Mouse (Mus musculus): ENCODE measurements around the gene Ccdc28b.

Ccdc28b gene

GRCm38 (mm10) chr4:129588865-129589264 is 34.9 kb downstream of the Ccdc28b start:
- in situ Hi-C loops (cut with MboI; ENCODE audit: unreplicated experiment in 2 of 2), result no loop called here

GRCm38 (mm10) chr4:129586943-129587342 is 36.8 kb downstream of the Ccdc28b start:
- in situ Hi-C loops (cut with MboI; ENCODE audit: unreplicated experiment in 2 of 2), result no loop called here

GRCm38 (mm10) chr4:129585773-129586172 is 38.0 kb downstream of the Ccdc28b start:
- in situ Hi-C loops (cut with MboI; ENCODE audit: unreplicated experiment in 2 of 2), result no loop called here

DNA sequence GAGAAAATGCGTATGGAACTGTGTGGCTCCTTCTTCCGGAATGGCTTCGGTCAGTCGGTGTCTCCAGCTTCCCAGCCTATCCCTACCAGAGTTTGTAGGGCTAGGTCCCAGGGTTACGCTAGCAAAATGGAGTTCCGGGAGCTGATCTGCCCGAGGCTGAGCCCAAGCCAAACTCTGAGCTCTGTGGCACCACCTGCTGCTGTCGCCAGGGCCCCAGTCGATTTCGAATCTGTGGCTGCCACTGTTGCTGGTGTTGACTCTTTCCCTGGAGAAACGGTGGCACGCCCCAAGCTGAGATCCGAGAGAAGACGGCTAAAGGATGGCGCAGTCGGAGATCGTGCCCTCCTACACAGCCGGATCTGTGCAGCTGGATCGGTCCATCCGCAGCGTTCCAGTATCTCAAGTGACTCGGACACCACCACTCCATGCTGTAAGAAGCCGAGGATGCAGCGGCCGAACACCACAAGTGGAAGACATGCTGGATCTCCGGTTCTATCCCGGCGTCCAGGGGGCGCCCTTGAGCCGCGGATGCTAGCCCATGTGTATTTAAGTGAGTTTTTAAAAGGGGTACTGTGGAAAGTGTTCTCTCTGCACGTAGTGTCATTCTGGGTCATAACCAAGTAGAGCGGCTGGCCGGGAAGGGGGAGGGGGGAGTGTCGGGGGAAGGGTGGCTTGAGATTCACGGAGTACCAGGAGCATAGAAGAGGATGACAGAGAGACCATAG is 38.7 kb downstream of the Ccdc28b start:
- in situ Hi-C loops (cut with MboI; ENCODE audit: unreplicated experiment in 2 of 2), result no loop called here

DNA sequence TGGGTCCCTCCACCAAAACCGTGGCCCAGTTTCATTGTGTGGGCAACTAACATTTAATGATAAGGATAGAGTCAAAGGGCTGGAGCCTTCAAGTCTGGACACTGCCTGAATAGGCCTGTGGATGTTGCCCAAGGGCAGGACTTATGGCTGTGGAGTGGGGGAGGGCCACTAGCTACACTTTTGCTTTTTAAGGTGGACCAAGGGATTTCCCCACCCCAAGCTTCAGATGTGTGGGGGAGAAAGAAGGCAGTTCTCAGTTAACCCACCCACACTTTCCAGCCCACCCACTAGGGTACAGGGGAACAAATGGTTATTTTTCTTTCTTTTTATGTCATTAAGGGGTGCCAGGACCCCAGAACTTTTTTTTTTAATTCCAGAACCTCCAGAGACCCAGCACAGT is 39.4 kb downstream of the Ccdc28b start:
- in situ Hi-C loops (cut with MboI; ENCODE audit: unreplicated experiment in 2 of 2), result no loop called here

DNA sequence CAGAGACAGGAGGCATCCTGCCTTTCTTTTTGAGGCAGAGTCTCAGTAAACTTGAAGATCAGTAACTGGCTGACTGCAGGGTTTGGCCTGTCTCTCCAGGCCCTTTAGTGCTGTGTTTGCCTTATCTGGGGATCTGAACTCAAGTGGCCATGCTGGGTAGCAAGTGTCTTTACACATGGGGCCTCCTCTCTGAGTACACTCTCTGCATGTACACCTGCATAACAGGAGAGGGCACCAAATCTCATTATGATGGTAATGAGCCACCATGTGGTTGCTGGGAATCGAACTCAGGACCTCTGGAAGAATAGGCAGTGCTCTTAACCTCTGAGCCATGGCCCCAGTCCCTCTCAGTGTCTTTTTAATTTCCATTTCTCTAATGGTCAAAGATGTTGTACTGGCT is 41.5 kb downstream of the Ccdc28b start:
- in situ Hi-C loops (cut with MboI; ENCODE audit: unreplicated experiment in 2 of 2), result no loop called here

- in situ Hi-C loops (cut with MboI; ENCODE audit: unreplicated experiment in 2 of 2), result no loop called here
These were observed 43.4 kb downstream of the Ccdc28b start for GRCm38 (mm10) chr4:129580347-129580746.

GRCm38 (mm10) chr4:129578466-129578865 is 45.3 kb downstream of the Ccdc28b start, which contains the start of gene Fam167b:
Gene Fam167b, minus strand, starts transcription at chr4:129578549.
- in situ Hi-C loops (cut with MboI; ENCODE audit: unreplicated experiment in 2 of 2), result no loop called here

- in situ Hi-C loops (cut with MboI; ENCODE audit: unreplicated experiment in 2 of 2), result no loop called here
These were observed 46.1 kb downstream of the Ccdc28b start for GRCm38 (mm10) chr4:129577688-129578087.

DNA sequence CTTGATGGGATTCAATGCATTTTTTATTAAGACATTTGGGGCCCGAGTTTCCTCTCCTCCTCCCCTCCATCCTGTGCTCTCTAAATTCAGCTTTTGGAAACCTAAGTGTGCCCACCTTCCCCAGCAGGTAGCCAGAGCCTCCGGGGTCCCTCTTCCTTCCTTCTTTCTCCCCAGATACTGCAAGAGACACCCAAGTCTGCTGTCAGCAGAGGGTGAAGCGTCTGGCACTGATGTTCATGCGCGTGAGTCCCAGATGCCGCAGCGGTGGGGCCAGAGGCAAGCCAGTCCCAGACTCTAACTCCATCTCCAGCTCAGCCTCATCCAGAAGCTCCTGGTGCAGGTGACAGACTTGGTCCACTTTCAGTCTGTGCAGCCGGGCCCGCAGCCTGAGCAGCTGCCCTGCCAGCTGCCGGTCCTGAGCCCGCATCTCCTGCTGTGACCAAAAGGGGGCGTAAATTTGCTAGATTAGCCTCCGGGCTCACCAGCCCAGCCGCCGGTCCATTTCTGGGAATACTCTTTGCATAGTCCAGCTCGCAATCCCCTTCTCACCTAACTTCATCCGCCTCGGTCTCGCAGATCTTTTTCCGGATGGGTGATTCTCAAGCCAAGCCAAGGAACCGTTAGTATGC is 46.8 kb downstream of the Ccdc28b start:
- in situ Hi-C loops (cut with MboI; ENCODE audit: unreplicated experiment in 2 of 2), result no loop called here

DNA sequence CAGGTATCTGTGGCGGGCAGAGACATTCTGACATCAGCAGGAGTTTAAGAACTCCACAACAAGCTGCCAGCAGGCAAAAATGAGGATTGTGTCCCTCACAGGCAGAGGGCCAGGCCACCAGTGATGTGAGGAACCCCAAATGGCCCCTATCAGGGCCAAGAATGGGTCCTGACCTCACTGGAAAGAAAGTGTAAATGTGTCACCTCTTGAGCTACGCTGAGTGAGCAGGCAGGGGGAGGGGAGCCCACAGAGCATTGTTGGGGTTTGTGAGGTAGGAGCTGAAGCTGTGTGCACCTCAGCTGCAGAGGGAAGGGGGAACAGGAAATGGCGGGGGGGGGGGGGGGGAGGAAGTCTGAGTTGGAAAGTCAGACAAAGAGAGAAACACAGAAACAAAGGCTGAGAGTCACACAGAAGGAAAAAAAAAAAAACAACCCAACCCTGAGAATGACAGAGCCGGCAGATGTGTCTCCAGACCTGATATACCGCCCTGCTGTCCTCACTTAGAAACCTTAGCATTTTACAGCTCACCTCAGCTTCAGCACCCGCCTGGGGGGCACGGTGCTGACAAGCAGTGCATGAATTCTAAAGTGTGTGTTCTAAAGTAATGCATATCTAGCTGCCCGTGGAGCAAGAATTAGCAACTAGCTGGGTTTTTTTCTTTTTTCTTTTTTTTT is 48.4 kb downstream of the Ccdc28b start:
- in situ Hi-C loops (cut with MboI; ENCODE audit: unreplicated experiment in 2 of 2), result no loop called here

DNA sequence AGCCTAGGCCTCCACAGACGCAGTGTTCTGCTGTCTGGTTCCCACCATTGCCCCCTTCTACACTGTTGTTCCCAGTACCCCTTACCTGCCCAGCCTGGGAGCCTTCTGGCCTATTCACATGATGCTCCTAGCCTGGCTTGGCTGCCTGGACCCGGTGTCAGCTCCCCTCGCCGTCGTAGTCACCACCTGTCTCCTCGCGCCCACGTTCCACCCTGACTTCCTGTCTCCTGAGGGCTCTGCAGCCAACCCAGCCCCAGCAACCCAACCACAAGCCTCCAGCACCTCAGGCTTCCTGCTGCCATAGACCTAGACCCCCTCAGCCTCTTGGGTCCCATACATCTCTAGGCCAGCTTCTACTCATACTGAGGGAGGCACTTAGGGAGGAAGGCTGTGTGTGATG is 50.3 kb downstream of the Ccdc28b start, which contains the start of gene Lck:
Gene Lck (minus strand): TSS at position 212 of the 400 bp plus-strand sequence.
- in situ Hi-C loops (cut with MboI; ENCODE audit: unreplicated experiment in 2 of 2), result no loop called here

DNA sequence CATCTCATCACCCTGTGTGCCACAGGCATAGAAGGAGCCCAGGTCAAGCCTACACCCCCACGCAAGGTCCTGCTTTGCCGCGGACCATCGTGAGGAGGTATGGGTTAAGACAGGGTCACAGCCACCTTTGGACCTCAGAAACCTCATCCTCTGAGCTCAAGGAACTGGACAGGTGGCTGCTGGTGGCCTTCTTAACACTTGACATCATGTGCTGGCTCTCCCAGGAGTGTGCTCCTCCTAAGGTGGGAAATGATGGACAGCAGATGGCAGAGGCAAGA is 50.7 kb downstream of the Ccdc28b start:
- in situ Hi-C loops (cut with MboI; ENCODE audit: unreplicated experiment in 2 of 2), result no loop called here

DNA sequence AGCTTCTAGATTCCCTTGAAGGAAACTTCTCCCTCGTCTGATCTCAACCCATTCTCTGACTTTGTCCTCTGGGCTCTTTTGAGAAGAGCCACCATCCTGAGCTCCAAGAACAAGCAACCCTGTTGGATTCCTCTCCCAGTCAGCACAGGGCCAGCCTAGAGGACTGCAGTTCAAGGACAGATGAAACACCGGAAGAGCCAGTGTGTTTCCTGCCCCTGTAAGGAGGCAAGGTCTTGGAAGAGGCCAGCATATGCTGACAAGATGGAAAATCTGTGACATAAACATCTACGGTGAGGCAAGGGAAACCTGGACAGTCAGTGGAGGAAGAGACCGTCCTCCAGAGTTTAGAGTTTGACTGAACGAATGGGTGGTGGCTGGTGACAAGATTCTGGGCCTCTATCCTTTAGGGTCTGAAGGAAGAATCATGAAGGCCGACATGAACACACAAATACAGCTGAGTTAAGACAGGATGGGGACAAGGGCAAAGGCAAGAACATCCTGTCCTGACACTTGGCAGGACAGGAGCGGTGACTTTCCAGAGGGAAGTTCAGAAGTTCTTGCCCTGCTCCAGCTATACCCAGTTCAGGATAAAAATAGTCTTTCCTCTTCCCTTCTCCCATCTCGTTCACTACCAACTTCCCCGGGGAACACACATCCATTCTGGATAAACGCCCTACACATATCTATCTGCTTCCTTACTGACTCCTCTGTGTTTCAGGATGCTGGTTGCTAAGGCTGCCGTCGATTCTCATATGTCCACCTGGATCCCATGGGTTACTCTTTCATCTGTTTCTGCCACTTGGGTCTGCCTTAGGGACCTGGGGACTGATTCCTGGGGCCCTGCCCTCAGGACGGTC is 51.3 kb downstream of the Ccdc28b start:
- in situ Hi-C loops (cut with MboI; ENCODE audit: unreplicated experiment in 2 of 2), result no loop called here

DNA sequence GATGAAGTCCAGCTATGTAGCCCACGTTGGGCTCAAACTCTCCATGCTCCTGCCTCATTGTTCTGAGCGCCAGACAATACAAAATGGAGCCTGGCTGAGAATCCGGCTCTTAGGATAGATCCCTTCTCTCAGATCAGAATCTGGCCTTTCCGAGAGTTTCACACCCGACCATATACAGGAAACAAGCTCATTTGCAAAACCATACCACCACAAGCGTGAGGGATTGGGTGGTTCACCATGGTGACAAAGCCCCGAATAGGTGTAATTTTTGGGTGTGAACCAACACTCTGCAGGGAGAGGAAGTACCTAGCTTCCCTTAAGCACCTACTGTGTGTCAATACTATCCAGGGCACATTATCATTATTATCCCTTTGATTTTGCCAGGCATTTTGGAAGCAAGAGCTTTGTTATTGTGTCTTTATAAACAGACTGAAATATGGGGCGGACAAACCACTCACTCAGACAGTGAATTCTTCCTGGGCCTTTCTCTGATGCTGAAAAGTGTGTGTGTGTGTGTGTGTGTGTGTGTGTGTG is 52.1 kb downstream of the Ccdc28b start:
- in situ Hi-C loops (cut with MboI; ENCODE audit: unreplicated experiment in 2 of 2), result no loop called here

DNA sequence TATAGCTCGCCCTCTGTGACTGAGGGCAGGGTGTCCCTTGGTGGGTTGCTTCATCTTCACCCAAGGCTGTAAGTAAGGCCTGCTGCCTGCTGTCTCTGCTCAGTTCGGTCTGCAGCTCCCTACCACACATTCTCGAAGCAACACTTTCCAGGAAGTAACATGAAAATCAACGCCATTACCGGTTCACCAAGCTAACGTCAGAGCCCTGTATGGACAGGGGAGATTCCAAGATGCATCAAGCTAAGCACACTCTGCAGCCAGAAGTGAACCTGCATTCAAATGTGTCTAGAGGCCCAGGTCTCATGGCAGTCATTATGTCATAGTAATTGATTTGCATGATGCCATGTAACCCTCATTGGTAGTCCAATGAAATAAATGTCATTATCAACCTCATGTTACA is 53.7 kb downstream of the Ccdc28b start:
- in situ Hi-C loops (cut with MboI; ENCODE audit: unreplicated experiment in 2 of 2), result no loop called here

Measured in v-Abl transformed pro-B cells (cell line).